Mouse (Mus musculus) CH12.LX (cell line): ENCODE data around the gene Cldn8. TPM values are rescaled to one million over a fixed set of nuclear protein-coding genes. Genes with fewer than 3 reads are reported as not detected.

ENCODE experiments used
- DNase-seq: peaks from one replicate; pipeline ENCODE4 v3.0.0-alpha.2; 2013; ENCODE audit errors: extremely low read depth
- H3K27ac ChIP-seq: 2 replicates; pipeline ENCODE4 v1.5.1; 2012; ENCODE audit warnings: low read depth, mild to moderate bottlenecking, control low read depth, moderate library complexity; ENCODE audit not compliant: insufficient read depth
- H3K27me3 ChIP-seq: replicated peaks from 2 replicates; pipeline ENCODE3; 2012; ENCODE audit warnings: inconsistent platforms
- H3K36me3 ChIP-seq, 2 experiments: replicated peaks in 1 of 2; 2 replicates each; pipeline versions ENCODE3 to v1.6.1; 2012; ENCODE audit warnings: inconsistent platforms in 1 of 2, low read length in 1 of 2, mild to moderate bottlenecking in 1 of 2, mixed read lengths in 1 of 2, moderate library complexity in 1 of 2; ENCODE audit not compliant: control insufficient read depth in 1 of 2, insufficient read depth in 1 of 2
- H3K4me1 ChIP-seq, 2 experiments: 2 replicates each; pipeline ENCODE4 v1.6.1; 2012; ENCODE audit warnings: inconsistent platforms in 1 of 2, moderate library complexity in 1 of 2; ENCODE audit not compliant: insufficient read depth in 2 of 2, control insufficient read depth in 1 of 2
- H3K4me2 ChIP-seq: 2 replicates; pipeline ENCODE4 v1.6.1; 2012; ENCODE audit warnings: low read depth, mild to moderate bottlenecking, control low read depth; ENCODE audit not compliant: poor library complexity, insufficient read depth, severe bottlenecking
- H3K4me3 ChIP-seq, 3 experiments: fragments of 150-350 bp in 1 of 3; sonication (generic) in 1 of 3; replicated peaks in 1 of 3; 2 replicates each; pipeline versions ENCODE3 to v1.5.1; 2011 to 2012; ENCODE audit warnings: low read depth in 2 of 3, low read length in 2 of 3, mild to moderate bottlenecking in 2 of 3, moderate library complexity in 2 of 3, control low read depth in 1 of 3, improper control_type of control experiment in 1 of 3, inconsistent platforms in 1 of 3, mixed read lengths in 1 of 3; ENCODE audit not compliant: poor library complexity in 1 of 3
- H3K79me2 ChIP-seq: replicated peaks from 2 replicates; pipeline ENCODE4 v1.6.1; 2012; ENCODE audit warnings: mild to moderate bottlenecking, moderate library complexity; ENCODE audit not compliant: control insufficient read depth, poor library complexity, insufficient read depth, severe bottlenecking; ENCODE audit errors: extremely low read depth
- H3K9ac ChIP-seq: 2 replicates; pipeline ENCODE4 v1.6.1; 2012; ENCODE audit warnings: low read depth, mild to moderate bottlenecking, control low read depth, moderate library complexity; ENCODE audit not compliant: insufficient read depth
- H3K9me3 ChIP-seq: replicated peaks from 2 replicates; pipeline ENCODE3; 2012; ENCODE audit warnings: low read length, inconsistent platforms, mixed read lengths
- CTCF ChIP-seq, 2 experiments: IDR thresholded peaks in 1 of 2; conservative IDR thresholded peaks in 1 of 2; 2 replicates each; pipeline ENCODE4 v1.5.1; 2011 to 2012; ENCODE audit warnings: low read depth in 2 of 2, low read length in 2 of 2, improper control_type of control experiment in 1 of 2, inconsistent platforms in 1 of 2, mild to moderate bottlenecking in 1 of 2, moderate library complexity in 1 of 2
- MYC ChIP-seq: IDR thresholded peaks from 2 replicates; pipeline ENCODE4 v1.6.1; 2011; ENCODE audit warnings: low read depth, mild to moderate bottlenecking, improper control_type of control experiment, low read length
- RAD21 ChIP-seq: IDR thresholded peaks from 2 replicates; pipeline ENCODE4 v1.6.1; 2011; ENCODE audit warnings: low read depth, mild to moderate bottlenecking, low read length, improper control_type of control experiment, moderate library complexity
- TBP ChIP-seq: conservative IDR thresholded peaks from 2 replicates; pipeline ENCODE4 v1.6.1; 2011; ENCODE audit warnings: low read depth, low read length, improper control_type of control experiment
- dilution Hi-C: fragments of 300-500 bp; cut with MboI; formaldehyde crosslinking; loops from 2 replicates; pipeline ENCODE4 v1.14.3; 2020; ENCODE audit warnings: low sequenced_read_pairs; ENCODE audit not compliant: extremely low pct_unique_long_range_greater_than_20kb, extremely low pct_ligation_motif_present
- in situ Hi-C: fragments of 300-500 bp; cut with MboI; formaldehyde crosslinking; loops from 3 replicates; pipeline ENCODE4 v1.14.3; 2019; ENCODE audit warnings: low sequenced_read_pairs, low pct_ligation_motif_present, low pct_unique_long_range_greater_than_20kb, mixed read lengths
- polyA plus RNA-seq: library from polyadenylated mRNA; unstranded; fragments of >175 nt; gene quantifications from 2 replicates; pipeline ENCODE4 v1.2.1, GENCODE M21; 2012; ENCODE audit warnings: low read depth; ENCODE audit not compliant: insufficient read length
- total RNA-seq, 2 experiments: library from RNA; depleted of rRNA; stranded (reverse); fragments of 300-350 nt in 1 of 2; fragments of >200 nt in 1 of 2; gene quantifications; 2 replicates each; pipeline ENCODE4 v1.2.3; 2012 to 2014

Gene Cldn8
- total and polyA plus RNA-seq, 3 experiments = not detected

DNA sequence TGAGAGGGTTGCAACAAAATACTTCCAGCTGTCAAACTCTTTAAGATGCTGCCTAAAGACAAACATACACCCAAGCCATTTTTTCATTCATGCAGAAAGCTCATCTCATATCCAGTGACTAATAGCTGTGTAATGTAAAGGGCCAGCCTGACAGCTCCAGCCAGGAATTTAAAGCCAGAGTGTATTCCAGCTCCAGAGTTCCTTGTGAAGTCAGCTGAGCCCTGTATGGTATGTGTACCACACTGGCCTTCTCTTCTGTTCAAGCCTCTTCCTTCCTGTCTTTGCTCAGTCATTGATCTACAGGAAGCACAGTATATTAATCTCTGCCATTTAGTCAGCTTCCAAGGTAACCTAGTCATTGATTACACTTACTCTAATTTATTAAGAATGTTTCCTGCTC lies 51.6 kb downstream of the Cldn8 start:
- no peak for DNase-seq
- H3K4me3 ChIP-seq = no peak overlapping the region
- dilution Hi-C loops = no loop called here
- H3K27me3 ChIP-seq = no peaks in the 10 kb centered on the region
- H3K4me2 ChIP-seq = no peak overlapping the region
- in situ Hi-C loops = no loop called here
- no peaks in the 10 kb centered on the region for H3K79me2 ChIP-seq
- no peaks in the 10 kb centered on the region for H3K4me1 ChIP-seq
- no peak overlapping the region for H3K27ac ChIP-seq
- no peaks in the 10 kb centered on the region for H3K36me3 ChIP-seq
- peaks cover 47% of the 10 kb centered on the region for H3K9me3 ChIP-seq
- TF ChIP-seq CTCF (conservative IDR thresholded peaks at IDR 0.05 in 1 of 2, IDR thresholded peaks at IDR 0.05 in 1 of 2; ENCODE audit: low read depth in 2 of 2, low read length in 2 of 2) (no peak), TBP (no peak), MYC (no peak), RAD21 (no peak)
- H3K9ac ChIP-seq = no peak overlapping the region

Other genes with a start within 250 kb of the Cldn8 start
- gene Cldn17, start 56.2 kb downstream of the Cldn8 start, total RNA-seq (2012; rRNA removed) = not detected in 2 replicates
- gene Cldn17, start 56.2 kb downstream of the Cldn8 start, total RNA-seq (2014; rRNA removed) = not detected in 2 replicates
- not detected in 2 replicates for gene Cldn17, start 56.2 kb downstream of the Cldn8 start, polyA plus RNA-seq
- not detected in 2 replicates for gene Krtap24-1, start 49.1 kb upstream of the Cldn8 start, total RNA-seq (2012; rRNA removed)
- gene Krtap24-1, start 49.1 kb upstream of the Cldn8 start, total RNA-seq (2014; rRNA removed) = not detected in 2 replicates
- gene Krtap24-1, start 49.1 kb upstream of the Cldn8 start, polyA plus RNA-seq = not detected in 2 replicates
- gene 2310079G19Rik, start 64.5 kb upstream of the Cldn8 start, total RNA-seq (2012; rRNA removed) = not detected in 2 replicates
- not detected in 2 replicates for gene 2310079G19Rik, start 64.5 kb upstream of the Cldn8 start, total RNA-seq (2014; rRNA removed)
- gene 2310079G19Rik, start 64.5 kb upstream of the Cldn8 start, polyA plus RNA-seq = not detected in 2 replicates
- gene Krtap26-1, start 84.6 kb upstream of the Cldn8 start, total RNA-seq (2012; rRNA removed) = not detected in 2 replicates
- not detected in 2 replicates for gene Krtap26-1, start 84.6 kb upstream of the Cldn8 start, total RNA-seq (2014; rRNA removed)
- gene Krtap26-1, start 84.6 kb upstream of the Cldn8 start, polyA plus RNA-seq = not detected in 2 replicates
- gene Krtap27-1, start 108.5 kb upstream of the Cldn8 start, total RNA-seq (2012; rRNA removed) = not detected in 2 replicates
- not detected in 2 replicates for gene Krtap27-1, start 108.5 kb upstream of the Cldn8 start, total RNA-seq (2014; rRNA removed)
- not detected in 2 replicates for gene Krtap27-1, start 108.5 kb upstream of the Cldn8 start, polyA plus RNA-seq
- not detected in 2 replicates for gene 2310061N02Rik, start 144.8 kb upstream of the Cldn8 start, total RNA-seq (2012; rRNA removed)
- not detected in 2 replicates for gene 2310061N02Rik, start 144.8 kb upstream of the Cldn8 start, total RNA-seq (2014; rRNA removed)
- gene 2310061N02Rik, start 144.8 kb upstream of the Cldn8 start, polyA plus RNA-seq = not detected in 2 replicates
- not detected in 2 replicates for gene Krtap13-1, start 165.7 kb upstream of the Cldn8 start, total RNA-seq (2012; rRNA removed)
- not detected in 2 replicates for gene Krtap13-1, start 165.7 kb upstream of the Cldn8 start, total RNA-seq (2014; rRNA removed)
- not detected in 2 replicates for gene Krtap13-1, start 165.7 kb upstream of the Cldn8 start, polyA plus RNA-seq
- not detected in 2 replicates for gene Krtap13, start 188.5 kb upstream of the Cldn8 start, total RNA-seq (2012; rRNA removed)
- gene Krtap13, start 188.5 kb upstream of the Cldn8 start, total RNA-seq (2014; rRNA removed) = not detected in 2 replicates
- not detected in 2 replicates for gene Krtap13, start 188.5 kb upstream of the Cldn8 start, polyA plus RNA-seq
- gene 2310034C09Rik, start 195.7 kb upstream of the Cldn8 start, total RNA-seq (2012; rRNA removed) = not detected in 2 replicates
- gene 2310034C09Rik, start 195.7 kb upstream of the Cldn8 start, total RNA-seq (2014; rRNA removed) = not detected in 2 replicates
- gene 2310034C09Rik, start 195.7 kb upstream of the Cldn8 start, polyA plus RNA-seq = not detected in 2 replicates
- gene 2310057N15Rik, start 211.0 kb upstream of the Cldn8 start, total RNA-seq (2012; rRNA removed) = not detected in 2 replicates
- not detected in 2 replicates for gene 2310057N15Rik, start 211.0 kb upstream of the Cldn8 start, total RNA-seq (2014; rRNA removed)
- not detected in 2 replicates for gene 2310057N15Rik, start 211.0 kb upstream of the Cldn8 start, polyA plus RNA-seq
- not detected in 2 replicates for gene Gm5965, start 214.7 kb upstream of the Cldn8 start, total RNA-seq (2012; rRNA removed)
- not detected in 2 replicates for gene Gm5965, start 214.7 kb upstream of the Cldn8 start, total RNA-seq (2014; rRNA removed)
- not detected in 2 replicates for gene Gm5965, start 214.7 kb upstream of the Cldn8 start, polyA plus RNA-seq
- gene Gm20741, start 249.0 kb upstream of the Cldn8 start, total RNA-seq (2012; rRNA removed) = not detected in 2 replicates
- gene Gm20741, start 249.0 kb upstream of the Cldn8 start, total RNA-seq (2014; rRNA removed) = not detected in 2 replicates
- not detected in 2 replicates for gene Gm20741, start 249.0 kb upstream of the Cldn8 start, polyA plus RNA-seq